Mouse (Mus musculus): ENCODE measurements around the gene Ctsa. TPM values are rescaled to one million over a fixed set of nuclear protein-coding genes. Genes with fewer than 3 reads are reported as not detected.
"Not testable (repeated sequence)": the region's sequence is repeated elsewhere in the genome, so short reads cannot be mapped to it uniquely, and the experiment has no call there.

Ctsa gene
- polyA plus RNA-seq, 1 experiment from 2014 or later, result 206 TPM

DNA sequence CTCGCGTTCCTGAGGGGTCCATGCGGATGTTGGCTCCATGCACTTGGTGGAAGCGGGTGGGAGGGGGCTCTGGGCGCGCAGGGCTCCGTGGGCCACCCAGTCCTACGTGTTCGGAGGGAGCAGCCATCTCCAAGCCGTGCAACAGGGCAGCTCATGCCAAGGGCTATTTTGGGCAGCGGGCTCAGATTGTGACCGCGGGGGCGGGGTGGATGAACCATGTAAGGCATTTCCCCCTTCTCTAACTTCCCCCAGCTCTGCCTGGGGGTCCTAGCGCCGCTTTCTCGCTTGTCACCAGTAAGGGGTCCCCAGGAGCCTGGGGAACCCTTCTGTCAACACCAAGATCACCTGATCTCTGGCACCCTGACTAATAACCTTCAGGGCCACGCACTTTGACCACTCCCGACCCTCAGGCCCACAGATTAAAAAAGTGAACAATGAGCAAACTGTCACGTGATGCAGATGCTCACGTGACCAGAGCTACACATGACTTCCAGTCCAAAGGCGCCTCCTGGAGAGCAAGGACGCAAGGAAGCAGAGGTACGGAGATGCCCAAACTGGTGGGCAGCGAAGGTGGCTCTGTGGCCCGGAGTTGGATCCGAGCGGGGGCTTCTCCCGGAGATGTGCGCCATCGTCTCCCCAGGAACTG lies 764 bp downstream of the Ctsa start, which contains the start of gene Neurl2:
Gene Neurl2 (minus strand): TSS at position 143 of the 646 bp plus-strand sequence.
- under 1% methylated on average over 31 of the region's 31 CpGs for WGBS
- Histone ChIP-seq H3K9ac (replicated peaks; ENCODE audit: low read length) (peak within 1 kb of the TSS; percentile 81), H3K4me3 (ENCODE audit: low read length) (peak within 1 kb of the TSS; percentile 70), H3K9me3 (ENCODE audit: low read length) (no peaks in the 10 kb centered on the region), H3K27me3 (ENCODE audit: insufficient read depth, low read length) (no peaks in the 10 kb centered on the region), H3K4me1 (ENCODE audit: insufficient read depth, low read length) (peaks cover 9% of the 10 kb centered on the region), H3K4me2 (replicated peaks; ENCODE audit: low read depth, low read length) (peak within 1 kb of the TSS; percentile 94), H3K27ac (ENCODE audit: low read length) (peak within 1 kb of the TSS; percentile 84), H3K36me3 (ENCODE audit: insufficient read depth, low read length) (peaks cover 18% of the 10 kb centered on the region)
- peak; percentile 73 for ATAC-seq (ENCODE audit: low FRiP score, low TSS enrichment)

- peak overlapping the region; percentile 94 for H3K4me2 ChIP-seq (replicated peaks; ENCODE audit: low read depth, low read length)
- peaks cover 9% of the 10 kb centered on the region for H3K4me1 ChIP-seq (ENCODE audit: insufficient read depth, low read length)
- H3K27me3 ChIP-seq (ENCODE audit: insufficient read depth, low read length), result no peaks in the 10 kb centered on the region
- 35% methylated on average over 8 of the region's 8 CpGs for WGBS
- peaks cover 29% of the 10 kb centered on the region for H3K36me3 ChIP-seq (ENCODE audit: insufficient read depth, low read length)
- H3K9ac ChIP-seq (replicated peaks; ENCODE audit: low read length), result peak overlapping the region; percentile 81
- H3K9me3 ChIP-seq (ENCODE audit: low read length), result no peaks in the 10 kb centered on the region
- ATAC-seq (ENCODE audit: low FRiP score, low TSS enrichment), result no peak
- H3K27ac ChIP-seq (ENCODE audit: low read length), result no peak overlapping the region
- H3K4me3 ChIP-seq (ENCODE audit: low read length), result peak overlapping the region; percentile 70
Measured at GRCm38 (mm10) chr2:164834531-164834930, 1.9 kb downstream of the Ctsa start.

DNA sequence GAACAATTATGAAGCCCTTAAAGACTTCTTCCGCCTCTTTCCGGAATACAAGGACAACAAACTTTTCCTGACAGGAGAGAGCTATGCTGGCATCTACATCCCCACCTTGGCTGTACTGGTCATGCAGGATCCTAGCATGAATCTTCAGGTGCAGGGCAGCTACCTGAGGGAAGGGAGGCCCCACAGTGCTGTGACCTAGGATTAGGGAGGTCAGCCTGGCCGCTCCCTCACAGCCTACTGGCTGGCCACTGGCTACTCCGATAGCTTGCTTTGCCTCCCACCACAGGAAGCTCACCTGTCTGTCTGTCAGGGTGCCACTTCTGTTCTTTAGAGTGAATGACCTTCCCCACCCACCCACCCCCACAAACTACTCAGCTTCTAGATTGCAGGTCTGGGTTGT lies 2.5 kb downstream of the Ctsa start:
- Histone ChIP-seq H3K27me3 (ENCODE audit: insufficient read depth, low read length) (no peaks in the 10 kb centered on the region), H3K9me3 (ENCODE audit: low read length) (no peaks in the 10 kb centered on the region), H3K36me3 (ENCODE audit: insufficient read depth, low read length) (peaks cover 33% of the 10 kb centered on the region), H3K27ac (ENCODE audit: low read length) (no peak overlapping the region), H3K9ac (replicated peaks; ENCODE audit: low read length) (no peak overlapping the region), H3K4me2 (replicated peaks; ENCODE audit: low read depth, low read length) (peak overlapping the region; percentile 94; the same call in 1 of the 2 replicates), H3K4me1 (ENCODE audit: insufficient read depth, low read length) (peaks cover 9% of the 10 kb centered on the region), H3K4me3 (ENCODE audit: low read length) (no peak overlapping the region)
- no peak for ATAC-seq (ENCODE audit: low FRiP score, low TSS enrichment)
- WGBS, result 99% methylated on average over 4 of the region's 4 CpGs

DNA sequence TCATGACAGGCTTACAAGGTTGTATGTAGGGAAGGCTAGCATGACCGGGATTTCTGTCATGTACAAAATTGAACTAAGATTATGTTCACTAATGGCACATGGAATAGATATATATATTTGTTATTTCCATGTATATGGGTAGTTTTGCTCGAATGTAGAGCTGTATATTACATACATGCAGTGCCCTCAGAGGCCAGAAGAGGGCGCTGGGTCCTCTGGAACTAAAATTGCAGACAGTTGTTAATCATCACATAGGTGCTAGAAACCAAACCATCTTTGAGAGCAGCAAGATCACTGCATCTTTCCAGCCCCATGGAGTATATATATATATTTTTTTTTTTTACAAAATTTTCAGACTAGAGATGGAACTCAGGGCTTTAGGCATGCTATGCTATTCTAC lies 13.1 kb downstream of the Ctsa start:
- WGBS, result 54% methylated on average over 3 of the region's 3 CpGs
- no peak overlapping the region for H3K27ac ChIP-seq (ENCODE audit: low read length)
- no peaks in the 10 kb centered on the region for H3K4me1 ChIP-seq (ENCODE audit: insufficient read depth, low read length)
- H3K9ac ChIP-seq (replicated peaks; ENCODE audit: low read length), result no peak overlapping the region
- no peak for ATAC-seq (ENCODE audit: low FRiP score, low TSS enrichment)
- H3K9me3 ChIP-seq (ENCODE audit: low read length), result no peaks in the 10 kb centered on the region
- 0 out of 2 replicates have a peak, but pooled peaks cover 10% of the 10 kb centered on the region for H3K36me3 ChIP-seq (ENCODE audit: insufficient read depth, low read length)
- no peaks in the 10 kb centered on the region for H3K27me3 ChIP-seq (ENCODE audit: insufficient read depth, low read length)
- no peak overlapping the region for H3K4me2 ChIP-seq (replicated peaks; ENCODE audit: low read depth, low read length)
- H3K4me3 ChIP-seq (ENCODE audit: low read length), result no peak overlapping the region

GRCm38 (mm10) chr2:164850061-164850460 lies 17.4 kb downstream of the Ctsa start:
- H3K27ac ChIP-seq (ENCODE audit: low read length), result no peak overlapping the region
- H3K27me3 ChIP-seq (ENCODE audit: insufficient read depth, low read length), result peaks cover 4% of the 10 kb centered on the region; the same call in 1 of the 2 replicates
- 37% methylated on average over 8 of the region's 8 CpGs for WGBS
- H3K9me3 ChIP-seq (ENCODE audit: low read length), result no peaks in the 10 kb centered on the region
- no peak overlapping the region for H3K9ac ChIP-seq (replicated peaks; ENCODE audit: low read length)
- H3K4me3 ChIP-seq (ENCODE audit: low read length), result no peak overlapping the region
- no peak for ATAC-seq (ENCODE audit: low FRiP score, low TSS enrichment)
- 0 out of 2 replicates have a peak, but pooled peaks cover 10% of the 10 kb centered on the region for H3K36me3 ChIP-seq (ENCODE audit: insufficient read depth, low read length)
- H3K4me1 ChIP-seq (ENCODE audit: insufficient read depth, low read length), result no peaks in the 10 kb centered on the region; the same call in 1 of the 2 replicates
- no peak overlapping the region for H3K4me2 ChIP-seq (replicated peaks; ENCODE audit: low read depth, low read length)

DNA sequence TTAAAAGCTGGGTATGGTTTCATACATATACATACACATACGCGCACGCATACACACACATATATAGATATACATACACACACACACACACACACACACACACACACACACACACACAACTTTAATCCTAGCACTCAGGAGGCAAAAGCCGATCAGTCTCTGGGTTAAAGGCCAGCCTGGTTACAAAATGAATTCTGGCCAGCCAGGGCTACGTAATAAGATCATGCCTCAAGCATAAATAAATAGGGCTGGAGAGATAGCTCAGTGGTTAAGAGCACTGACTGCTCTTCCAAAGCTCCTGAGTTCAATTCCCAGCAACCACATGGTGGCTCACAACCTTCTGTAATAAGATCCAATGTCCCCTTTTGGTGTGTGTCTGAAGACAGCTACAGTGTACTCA lies 22.9 kb downstream of the Ctsa start:
- not testable (repeated sequence) for H3K4me3 ChIP-seq (ENCODE audit: low read length); H3K9ac ChIP-seq (replicated peaks; ENCODE audit: low read length); H3K27ac ChIP-seq (ENCODE audit: low read length); ATAC-seq (ENCODE audit: low FRiP score, low TSS enrichment); H3K9me3 ChIP-seq (ENCODE audit: low read length); H3K36me3 ChIP-seq (ENCODE audit: insufficient read depth, low read length)
- Histone ChIP-seq H3K4me1 (ENCODE audit: insufficient read depth, low read length) (peaks cover 29% of the 10 kb centered on the region), H3K4me2 (replicated peaks; ENCODE audit: low read depth, low read length) (0 out of 2 replicates have a peak overlapping the region, but pooled peaks have one; percentile 94), H3K27me3 (ENCODE audit: insufficient read depth, low read length) (peaks cover 22% of the 10 kb centered on the region)
- WGBS, result 82% methylated on average over 5 of the region's 5 CpGs

DNA sequence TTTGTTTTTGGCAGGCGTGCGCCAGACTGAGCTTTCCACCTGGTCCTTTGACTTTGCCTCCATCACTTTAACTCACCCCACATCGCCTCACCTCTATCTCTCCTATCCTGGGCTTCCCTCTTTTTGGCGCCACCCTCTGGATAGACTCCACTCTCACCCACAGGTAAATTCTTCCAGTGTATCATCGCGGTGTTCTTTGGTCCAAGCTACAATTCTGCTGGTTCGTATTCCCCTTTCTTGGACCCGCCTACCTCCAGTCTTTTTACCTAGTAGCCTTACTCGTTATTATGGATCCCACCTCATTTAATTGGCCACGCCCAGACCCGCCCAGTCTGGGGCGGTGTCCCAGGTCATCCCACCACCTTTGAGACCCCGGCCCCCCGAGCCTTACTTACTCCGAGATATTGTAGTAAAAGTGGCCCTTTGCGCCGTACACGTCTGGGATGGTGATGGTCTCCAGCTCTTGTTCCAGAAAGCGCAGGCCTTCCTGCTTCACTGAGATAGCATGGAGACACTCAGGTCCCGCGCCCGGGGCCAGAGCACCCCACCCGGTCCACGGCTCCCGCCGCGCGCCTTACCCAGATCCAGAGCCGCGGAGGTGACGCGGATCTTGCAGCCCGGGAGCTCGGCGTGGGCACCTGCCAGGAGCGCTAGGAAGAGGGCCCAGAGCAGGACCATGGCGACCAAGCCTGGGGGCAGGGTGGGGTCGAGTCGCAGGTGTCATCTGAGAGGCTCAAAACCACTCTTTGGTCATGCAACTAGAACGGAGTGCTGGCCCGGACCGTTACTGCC lies 23.8 kb downstream of the Ctsa start:
- peak; percentile 36 for ATAC-seq (ENCODE audit: low FRiP score, low TSS enrichment)
- no peaks in the 10 kb centered on the region for H3K36me3 ChIP-seq (ENCODE audit: insufficient read depth, low read length)
- H3K4me1 ChIP-seq (ENCODE audit: insufficient read depth, low read length), result peaks cover 36% of the 10 kb centered on the region
- peak overlapping the region; percentile 62 for H3K9ac ChIP-seq (replicated peaks; ENCODE audit: low read length)
- peaks cover 22% of the 10 kb centered on the region for H3K27me3 ChIP-seq (ENCODE audit: insufficient read depth, low read length)
- H3K4me3 ChIP-seq (ENCODE audit: low read length), result peak overlapping the region; percentile 51
- no peak overlapping the region for H3K27ac ChIP-seq (ENCODE audit: low read length)
- no peaks in the 10 kb centered on the region for H3K9me3 ChIP-seq (ENCODE audit: low read length)
- 1% methylated on average over 42 of the region's 42 CpGs for WGBS
- peak overlapping the region; percentile 94 for H3K4me2 ChIP-seq (replicated peaks; ENCODE audit: low read depth, low read length)

DNA sequence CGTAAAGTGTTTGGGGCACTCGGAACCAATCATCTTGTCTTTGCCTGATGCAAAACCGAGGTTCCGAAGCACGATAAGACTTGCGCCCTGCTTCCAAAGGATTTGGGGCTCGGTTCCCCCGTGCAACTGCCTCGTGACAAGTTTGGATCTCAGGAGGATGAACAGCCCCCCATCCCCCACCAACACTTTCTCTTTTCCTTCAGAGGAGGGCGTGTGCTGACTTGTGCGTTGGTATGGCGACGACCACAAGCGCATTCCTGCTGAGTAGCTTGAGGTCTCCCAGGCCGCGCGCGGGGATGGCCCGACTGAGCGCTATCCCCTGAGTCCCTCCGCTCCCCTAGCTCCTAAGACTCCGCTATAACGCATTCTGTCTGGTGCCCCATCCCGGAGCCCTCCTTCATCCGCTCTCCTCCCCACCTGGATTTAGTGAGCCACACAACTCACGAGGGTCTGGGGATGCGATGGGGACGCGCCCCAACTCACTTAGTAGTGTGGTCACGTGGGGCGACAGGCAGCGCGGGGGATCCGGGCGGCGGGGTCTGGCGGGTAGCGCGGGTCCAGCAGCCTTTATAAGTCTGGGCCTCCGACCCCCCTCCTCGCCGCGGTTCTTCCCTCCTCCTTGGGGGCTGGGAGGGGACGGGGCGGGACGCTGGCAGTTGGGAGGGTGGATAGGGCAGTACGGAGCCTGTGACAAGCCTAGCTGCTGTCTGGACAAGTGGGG lies 24.6 kb downstream of the Ctsa start, which contains the start of gene Pltp:
Gene Pltp (minus strand): TSS at position 611 of the 721 bp plus-strand sequence.
- under 1% methylated on average over 44 of the region's 47 CpGs for WGBS
- H3K4me3 ChIP-seq (ENCODE audit: low read length), result peak within 1 kb of the TSS; percentile 51
- no peaks in the 10 kb centered on the region for H3K36me3 ChIP-seq (ENCODE audit: insufficient read depth, low read length)
- ATAC-seq (ENCODE audit: low FRiP score, low TSS enrichment), result peak; percentile 76
- no peaks in the 10 kb centered on the region for H3K9me3 ChIP-seq (ENCODE audit: low read length)
- peak within 1 kb of the TSS; percentile 62 for H3K9ac ChIP-seq (replicated peaks; ENCODE audit: low read length)
- peaks cover 44% of the 10 kb centered on the region for H3K4me1 ChIP-seq (ENCODE audit: insufficient read depth, low read length)
- H3K27ac ChIP-seq (ENCODE audit: low read length), result no peak within 1 kb of the TSS
- H3K4me2 ChIP-seq (replicated peaks; ENCODE audit: low read depth, low read length), result peak within 1 kb of the TSS; percentile 94
- H3K27me3 ChIP-seq (ENCODE audit: insufficient read depth, low read length), result peaks cover 22% of the 10 kb centered on the region

DNA sequence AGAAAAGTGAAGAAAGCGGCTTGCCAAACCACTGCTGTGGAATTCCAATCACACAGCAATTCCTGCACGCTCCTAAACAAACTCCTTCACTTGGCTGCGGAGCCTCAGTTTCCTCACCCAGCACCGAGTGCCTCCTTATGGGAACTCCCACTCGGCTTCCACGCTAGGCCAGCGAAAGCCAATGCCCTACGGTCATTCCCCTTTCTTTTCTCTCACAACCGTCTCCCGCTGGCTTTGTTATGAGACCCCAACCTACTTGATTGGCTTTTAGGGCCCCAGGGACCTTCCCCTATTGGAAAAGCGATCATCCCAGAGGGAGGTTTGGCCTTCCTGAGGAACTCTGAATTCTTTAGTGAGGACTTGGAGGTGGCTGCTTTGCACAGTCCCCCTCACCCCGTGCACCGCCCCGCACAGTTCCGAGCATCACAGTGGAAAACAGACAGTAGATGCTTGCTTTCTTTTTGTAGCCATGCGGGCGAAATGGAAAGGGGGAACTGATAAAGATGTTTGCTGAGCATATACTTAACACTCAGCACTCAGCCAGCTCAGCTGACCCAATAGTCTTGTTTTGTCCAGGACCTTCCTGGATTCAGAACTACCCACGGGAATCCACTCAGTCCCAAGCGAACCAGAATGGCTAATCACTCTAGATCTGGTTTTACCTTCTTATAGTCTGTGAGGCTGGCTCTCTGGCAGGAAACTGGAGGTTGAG lies 25.3 kb downstream of the Ctsa start:
- H3K4me1 ChIP-seq (ENCODE audit: insufficient read depth, low read length), result peaks cover 51% of the 10 kb centered on the region
- H3K36me3 ChIP-seq (ENCODE audit: insufficient read depth, low read length), result no peaks in the 10 kb centered on the region
- peak overlapping the region; percentile 94 for H3K4me2 ChIP-seq (replicated peaks; ENCODE audit: low read depth, low read length)
- peaks cover 22% of the 10 kb centered on the region for H3K27me3 ChIP-seq (ENCODE audit: insufficient read depth, low read length)
- H3K4me3 ChIP-seq (ENCODE audit: low read length), result peak overlapping the region; percentile 51
- 13% methylated on average over 19 of the region's 19 CpGs for WGBS
- ATAC-seq (ENCODE audit: low FRiP score, low TSS enrichment), result no peak
- no peaks in the 10 kb centered on the region for H3K9me3 ChIP-seq (ENCODE audit: low read length)
- peak overlapping the region; percentile 62 for H3K9ac ChIP-seq (replicated peaks; ENCODE audit: low read length)
- H3K27ac ChIP-seq (ENCODE audit: low read length), result no peak overlapping the region

Measured in kidney, embryonic 16.5 days (tissue).